Mouse (Mus musculus): ENCODE data around the gene Slc38a3.

GRCm38 (mm10) chr9:107702606-107703185, 33.4 kb upstream of the Slc38a3 start:
- TF ChIP-seq CTCF (IDR thresholded peaks at IDR 0.05; ENCODE audit: low read depth): no peak
- TF ChIP-seq EP300 (IDR thresholded peaks at IDR 0.05; ENCODE audit: low read depth): no peak

Data from liver, embryonic 14.5 days (tissue).